Mouse (Mus musculus) heart, postnatal 10 days (tissue): ENCODE data around the gene Klhl24. TPM values are rescaled to one million over a fixed set of nuclear protein-coding genes. Genes with fewer than 3 reads are reported as not detected.

Experiments
- DNase-seq, 2 experiments: peaks; one replicate each; pipeline ENCODE4 v3.0.0; 2021
- intact Hi-C: fragments of 180-260 bp; cut with DNase I; formaldehyde crosslinking; loops from one replicate; pipeline ENCODE4 v1.15.1; 2025
- total RNA-seq, 2 experiments: library from RNA; stranded (reverse); gene quantifications; 2 replicates each; pipeline ENCODE4 v1.2.3; 2021

Klhl24 gene
- total RNA-seq, 2 experiments from 2014 or later: 153 to 179 TPM

- intact Hi-C loops: no loop called here
- no peak for DNase-seq
Observed at GRCm38 (mm10) chr16:20130397-20130796, 33.1 kb downstream of the Klhl24 start.

- peak; percentile 87 to 89 for DNase-seq
- intact Hi-C loops: no loop called here
Observed at GRCm38 (mm10) chr16:20140772-20141531, 43.6 kb downstream of the Klhl24 start, which contains the start of gene Yeats2. Gene Yeats2, plus strand, starts transcription at chr16:20141063.

GRCm38 (mm10) chr16:20144568-20144967, 47.2 kb downstream of the Klhl24 start:
- no peak for DNase-seq
- intact Hi-C loops: no loop called here

- intact Hi-C loops: no loop called here
- no peak for DNase-seq
Observed at GRCm38 (mm10) chr16:20151991-20152390, 54.6 kb downstream of the Klhl24 start.

- intact Hi-C loops: no loop called here
- no peak for DNase-seq
Observed at GRCm38 (mm10) chr16:20153742-20154141, 56.4 kb downstream of the Klhl24 start.

- intact Hi-C loops: no loop called here
- no peak for DNase-seq
Observed at GRCm38 (mm10) chr16:20160130-20160529, 62.8 kb downstream of the Klhl24 start.

- intact Hi-C loops: no loop called here
- DNase-seq: no peak
Observed at GRCm38 (mm10) chr16:20169071-20169470, 71.7 kb downstream of the Klhl24 start.

- DNase-seq: peak; percentile 38 to 58
- intact Hi-C loops: no loop called here
Observed at GRCm38 (mm10) chr16:20169471-20170106, 72.2 kb downstream of the Klhl24 start.

Other genes with a start within 250 kb of the Klhl24 start
- gene Klhl6, start 114.5 kb upstream of the Klhl24 start, total RNA-seq: 10 to 100 TPM in 1 of 2 experiments, 1 to 10 TPM in 1; 8.8 to 12.0 TPM
- gene Yeats2, start 43.5 kb downstream of the Klhl24 start, total RNA-seq: 10 to 100 TPM; 25.3 to 30.1 TPM
- gene Map6d1, start 143.8 kb downstream of the Klhl24 start, total RNA-seq: under 1 TPM; 0.89 to 0.91 TPM
- 100 to 1,000 TPM in 1 of 2 experiments, 10 to 100 TPM in 1; 90.9 to 105 TPM for gene Parl, start 204.8 kb downstream of the Klhl24 start, total RNA-seq
- gene Cyp2ab1, start 227.9 kb downstream of the Klhl24 start, total RNA-seq: under 1 TPM; 0.15 to 0.22 TPM